Mouse (Mus musculus): Measurements from ENCODE around the gene Dffa. TPM values are rescaled to one million over a fixed set of nuclear protein-coding genes. Genes with fewer than 3 reads are reported as not detected.
A peak's percentile ranks its signal among the peaks of the same experiment; 100 is the strongest.
"Not testable (repeated sequence)": the region's sequence is repeated elsewhere in the genome, so short reads cannot be mapped to it uniquely, and the experiment has no call there.

Dffa gene
- total RNA-seq, 2 experiments from 2014 or later: 57.5 to 65.1 TPM

- intact Hi-C loops (cut with DNase I): loop anchor here (10.0 kb wide), 1 partner anchor 401 kb away; no protein-coding TSS in a partner anchor
- DNase-seq: no peak
Observed at GRCm38 (mm10) chr4:149143594-149143993, 39.6 kb downstream of the Dffa start.

- intact Hi-C loops (cut with DNase I): loop anchor here (10.0 kb wide), 1 partner anchor 400 kb away; no protein-coding TSS in a partner anchor
- DNase-seq: peak; percentile 75
Observed at GRCm38 (mm10) chr4:149144459-149144858, 40.5 kb downstream of the Dffa start.

GRCm38 (mm10) chr4:149145151-149145550 is 41.2 kb downstream of the Dffa start:
- intact Hi-C loops (cut with DNase I): loop anchor here (5.0 to 10.0 kb wide), 2 partner anchors 37 to 400 kb away; no protein-coding TSS in a partner anchor
- DNase-seq: no peak

- no peak for DNase-seq
- intact Hi-C loops (cut with DNase I): loop anchor here (5.0 to 10.0 kb wide), 2 partner anchors 35 to 397 kb away; no protein-coding TSS in a partner anchor
Observed at GRCm38 (mm10) chr4:149147528-149147927, 43.6 kb downstream of the Dffa start.

GRCm38 (mm10) chr4:149148084-149148483 is 44.1 kb downstream of the Dffa start:
- DNase-seq: no peak
- intact Hi-C loops (cut with DNase I): loop anchor here (5.0 to 10.0 kb wide), 2 partner anchors 34 to 397 kb away; no protein-coding TSS in a partner anchor

- intact Hi-C loops (cut with DNase I): loop anchor here (5.0 to 10.0 kb wide), 2 partner anchors 33 to 396 kb away; no protein-coding TSS in a partner anchor
- DNase-seq: no peak
Observed at GRCm38 (mm10) chr4:149149196-149149595, 45.2 kb downstream of the Dffa start.

GRCm38 (mm10) chr4:149149611-149150010 is 45.7 kb downstream of the Dffa start:
- peak in 1 of 2 experiments; percentile 31 for DNase-seq

GRCm38 (mm10) chr4:149150256-149150655 is 46.3 kb downstream of the Dffa start:
- DNase-seq: no peak
- intact Hi-C loops (cut with DNase I): no loop called here

More at GRCm38 (mm10) chr4:149149611-149150010, 45.7 kb downstream of the Dffa start:
- intact Hi-C loops (cut with DNase I): loop anchor here (5.0 to 10.0 kb wide), 2 partner anchors 33 to 395 kb away; no protein-coding TSS in a partner anchor

- intact Hi-C loops (cut with DNase I): no loop called here
- no peak for DNase-seq
Observed at GRCm38 (mm10) chr4:149150721-149151120, 46.8 kb downstream of the Dffa start.

GRCm38 (mm10) chr4:149154859-149155258 is 50.9 kb downstream of the Dffa start:
- intact Hi-C loops (cut with DNase I): no loop called here
- no peak for DNase-seq

GRCm38 (mm10) chr4:149155711-149156110 is 51.8 kb downstream of the Dffa start:
- DNase-seq: no peak
- intact Hi-C loops (cut with DNase I): no loop called here

- intact Hi-C loops (cut with DNase I): no loop called here
- DNase-seq: no peak
Observed at GRCm38 (mm10) chr4:149157415-149157973, 53.5 kb downstream of the Dffa start.

GRCm38 (mm10) chr4:149159203-149159602 is 55.3 kb downstream of the Dffa start:
- intact Hi-C loops (cut with DNase I): no loop called here
- DNase-seq: no peak

GRCm38 (mm10) chr4:149159891-149160290 is 55.9 kb downstream of the Dffa start:
- DNase-seq: no peak
- intact Hi-C loops (cut with DNase I): no loop called here

- DNase-seq: no peak
- intact Hi-C loops (cut with DNase I): no loop called here
Observed at GRCm38 (mm10) chr4:149161166-149161565, 57.2 kb downstream of the Dffa start.

- intact Hi-C loops (cut with DNase I): no loop called here
- no peak for DNase-seq
Observed at GRCm38 (mm10) chr4:149163196-149163595, 59.2 kb downstream of the Dffa start.

- DNase-seq: no peak
- intact Hi-C loops (cut with DNase I): no loop called here
Observed at GRCm38 (mm10) chr4:149164150-149164549, 60.2 kb downstream of the Dffa start.

GRCm38 (mm10) chr4:149166215-149166946 is 62.4 kb downstream of the Dffa start, which contains the start of gene Pgd:
Gene Pgd, minus strand, starts transcription at chr4:149166771.
- intact Hi-C loops (cut with DNase I): no loop called here
- peak; percentile 92 to 95 for DNase-seq

- intact Hi-C loops (cut with DNase I): no loop called here
- DNase-seq: no peak
Observed at GRCm38 (mm10) chr4:149166957-149167611, 63.1 kb downstream of the Dffa start.

- intact Hi-C loops (cut with DNase I): no loop called here
- no peak for DNase-seq
Observed at GRCm38 (mm10) chr4:149168016-149168415, 64.1 kb downstream of the Dffa start.

- intact Hi-C loops (cut with DNase I); DNase-seq: not testable (repeated sequence)
Observed at GRCm38 (mm10) chr4:149169926-149170325, 66.0 kb downstream of the Dffa start.
